Mouse (Mus musculus) heart, embryonic 13.5 days (tissue): ENCODE data around the gene Ccdc88c. TPM values are rescaled to one million over a fixed set of nuclear protein-coding genes. Genes with fewer than 3 reads are reported as not detected.

Source experiments
- ATAC-seq: fragments of 200-750 bp; cut with Nextera tagmentation; 2 replicates; pipeline ENCODE4 v1.8.0; 2017; ENCODE audit warnings: moderate TSS enrichment; ENCODE audit not compliant: insufficient number of reproducible peaks, low FRiP score, low TSS enrichment; ENCODE audit errors: extremely low read depth
- H3K27ac ChIP-seq: fragments of 300-500 bp; sonication (generic); replicated peaks from 2 replicates; pipeline ENCODE4 v1.5.1; 2015; ENCODE audit warnings: moderate library complexity, mild to moderate bottlenecking, inconsistent platforms
- H3K27me3 ChIP-seq: fragments of 300-500 bp; sonication (generic); replicated peaks from 2 replicates; pipeline ENCODE4 v1.6.1; 2015; ENCODE audit warnings: mild to moderate bottlenecking, inconsistent platforms
- H3K36me3 ChIP-seq: fragments of 300-500 bp; sonication (generic); 2 replicates; pipeline ENCODE4 v1.6.1; 2015; ENCODE audit warnings: mild to moderate bottlenecking, inconsistent platforms
- H3K4me1 ChIP-seq: fragments of 300-500 bp; sonication (generic); 2 replicates; pipeline ENCODE4 v1.6.1; 2015; ENCODE audit warnings: inconsistent platforms
- H3K4me2 ChIP-seq: fragments of 300-500 bp; sonication (generic); 2 replicates; pipeline ENCODE4 v1.6.1; 2015; ENCODE audit warnings: inconsistent platforms, mild to moderate bottlenecking, moderate library complexity
- H3K4me3 ChIP-seq: fragments of 300-500 bp; sonication (generic); 2 replicates; pipeline ENCODE4 v1.5.1; 2015; ENCODE audit warnings: moderate library complexity, mild to moderate bottlenecking, inconsistent platforms
- H3K9ac ChIP-seq: fragments of 300-500 bp; sonication (generic); 2 replicates; pipeline ENCODE4 v1.6.1; 2015; ENCODE audit warnings: inconsistent platforms, mild to moderate bottlenecking, moderate library complexity
- H3K9me3 ChIP-seq: fragments of 300-500 bp; sonication (generic); 2 replicates; pipeline ENCODE4 v1.6.1; 2016; ENCODE audit warnings: inconsistent platforms
- WGBS: fragments of 180-500 bp; shearing (Covaris S2); methylation state at CpG from one replicate; pipeline ENCODE4 v1.1.7; 2015; ENCODE audit warnings: mixed read lengths; 5-methylcytosine and 5-hydroxymethylcytosine counted together
- polyA plus RNA-seq: library from polyadenylated mRNA; unstranded; fragments of >200 nt; fragmentation: Nextera tagmentation; extraction: Ambion mirVana; gene quantifications from 2 replicates; pipeline ENCODE4 v1.2.1, GENCODE M21; 2015

Gene Ccdc88c
- polyA plus RNA-seq, 1 experiment from 2014 or later = 1.8 TPM

GRCm38 (mm10) chr12:101008648-101009047 lies 20.2 kb downstream of the Ccdc88c start:
- Histone ChIP-seq H3K4me2 (no peak overlapping the region), H3K4me3 (no peak overlapping the region), H3K36me3 (no peaks in the 10 kb centered on the region), H3K27me3 (peaks cover 58% of the 10 kb centered on the region), H3K27ac (0 out of 2 replicates have a peak overlapping the region, but pooled peaks have one; percentile 20), H3K4me1 (peaks cover 41% of the 10 kb centered on the region), H3K9ac (0 out of 2 replicates have a peak overlapping the region, but pooled peaks have one; percentile 14), H3K9me3 (no peaks in the 10 kb centered on the region)
- 0 out of 2 replicates have a peak, but pooled peaks have one; percentile 9 for ATAC-seq
- 54% methylated on average over 4 of the region's 4 CpGs for WGBS

DNA sequence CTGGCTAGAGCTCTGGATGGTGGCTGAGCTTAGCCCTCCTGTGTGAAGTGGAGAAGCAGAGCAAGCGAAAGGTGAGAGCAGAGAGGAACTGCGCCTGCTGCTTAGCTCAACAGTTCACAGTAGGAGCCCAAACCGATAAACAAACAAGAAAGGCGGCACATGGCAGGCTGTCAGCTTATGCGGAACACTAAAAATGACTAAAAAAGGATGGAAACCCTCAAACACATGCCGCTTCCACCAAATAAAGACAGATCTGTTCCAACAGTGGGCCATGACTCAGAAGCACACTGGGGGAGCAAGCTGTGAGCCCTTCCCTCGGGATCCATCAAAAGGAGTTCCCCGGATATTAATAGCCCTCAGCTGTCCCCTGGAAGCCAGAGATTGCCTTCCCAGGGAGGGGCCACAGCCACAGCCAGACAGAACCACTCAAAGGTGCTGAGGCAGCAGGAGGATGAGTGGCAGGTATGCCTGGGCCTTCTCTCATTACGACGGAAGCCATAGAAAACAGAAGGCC lies 20.8 kb downstream of the Ccdc88c start:
- 27% methylated on average over 10 of the region's 10 CpGs for WGBS
- peaks cover 41% of the 10 kb centered on the region for H3K4me1 ChIP-seq
- 0 out of 2 replicates have a peak overlapping the region, but pooled peaks have one; percentile 14 for H3K9ac ChIP-seq
- H3K4me3 ChIP-seq = no peak overlapping the region
- peaks cover 59% of the 10 kb centered on the region for H3K27me3 ChIP-seq
- H3K4me2 ChIP-seq = peak overlapping the region; percentile 18; the same call in 1 of the 2 replicates
- no peaks in the 10 kb centered on the region for H3K36me3 ChIP-seq
- no peaks in the 10 kb centered on the region for H3K9me3 ChIP-seq
- ATAC-seq = no peak
- 0 out of 2 replicates have a peak overlapping the region, but pooled peaks have one; percentile 20 for H3K27ac ChIP-seq

DNA sequence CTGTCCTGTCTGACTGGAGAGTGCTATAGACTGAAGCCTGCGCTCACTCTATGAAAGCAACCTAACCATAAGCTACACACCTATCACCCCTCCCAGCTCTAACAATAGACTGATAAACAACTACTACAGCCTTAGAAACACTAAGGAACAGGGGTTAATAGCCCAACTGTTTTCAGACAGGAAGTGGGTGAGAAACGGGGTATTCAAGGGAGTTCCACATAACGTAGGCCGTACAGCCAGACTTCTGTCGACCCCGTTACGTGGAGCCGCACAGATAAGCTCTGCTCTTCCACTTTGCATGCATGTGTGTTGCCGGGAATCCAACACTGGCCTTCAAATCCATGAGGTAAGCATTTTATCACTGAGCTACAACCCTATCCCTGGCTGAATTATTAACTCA lies 21.4 kb downstream of the Ccdc88c start:
- H3K4me1 ChIP-seq = peaks cover 37% of the 10 kb centered on the region
- no peaks in the 10 kb centered on the region for H3K36me3 ChIP-seq
- ATAC-seq = no peak; the same call in 1 of the 2 replicates
- no peak overlapping the region for H3K9ac ChIP-seq
- peaks cover 59% of the 10 kb centered on the region for H3K27me3 ChIP-seq
- no peak overlapping the region for H3K4me2 ChIP-seq
- WGBS = 54% methylated on average over 9 of the region's 9 CpGs
- 0 out of 2 replicates have a peak overlapping the region, but pooled peaks have one; percentile 15 for H3K27ac ChIP-seq
- H3K9me3 ChIP-seq = no peaks in the 10 kb centered on the region
- H3K4me3 ChIP-seq = no peak overlapping the region

- Histone ChIP-seq H3K9me3 (no peaks in the 10 kb centered on the region), H3K4me2 (no peak overlapping the region), H3K4me1 (peaks cover 33% of the 10 kb centered on the region), H3K36me3 (no peaks in the 10 kb centered on the region), H3K4me3 (no peak overlapping the region), H3K27ac (no peak overlapping the region), H3K9ac (no peak overlapping the region), H3K27me3 (peaks cover 50% of the 10 kb centered on the region)
- 77% methylated on average over 12 of the region's 12 CpGs for WGBS
- no peak for ATAC-seq
Observed at GRCm38 (mm10) chr12:101005665-101006420, 23.0 kb downstream of the Ccdc88c start.

DNA sequence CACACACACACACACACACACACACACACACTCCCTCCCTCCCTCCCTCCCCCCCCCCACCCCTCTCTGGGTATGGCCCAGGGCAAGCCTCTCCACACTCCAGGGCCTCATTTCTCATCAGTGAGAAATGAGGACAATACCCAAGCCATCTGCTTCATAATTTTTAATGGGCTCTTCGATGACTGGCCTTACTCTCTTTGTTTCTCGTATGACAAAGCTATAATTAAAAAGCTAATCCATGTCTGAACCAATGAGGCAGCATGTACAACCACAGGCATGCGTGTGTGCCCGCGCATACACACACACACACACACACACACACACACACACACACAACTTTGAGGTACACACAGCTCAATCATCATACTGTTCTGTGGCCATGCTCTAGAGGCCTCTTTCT lies 23.9 kb downstream of the Ccdc88c start:
- no peak for ATAC-seq
- Histone ChIP-seq H3K9me3 (no peaks in the 10 kb centered on the region), H3K4me3 (no peak overlapping the region), H3K4me1 (peaks cover 28% of the 10 kb centered on the region), H3K27ac (no peak overlapping the region), H3K27me3 (peaks cover 47% of the 10 kb centered on the region), H3K36me3 (no peaks in the 10 kb centered on the region), H3K4me2 (no peak overlapping the region), H3K9ac (no peak overlapping the region)
- WGBS = 97% methylated on average over 5 of the region's 5 CpGs

GRCm38 (mm10) chr12:101002801-101003513 lies 25.9 kb downstream of the Ccdc88c start:
- H3K4me3 ChIP-seq = no peak overlapping the region
- 59% methylated on average over 4 of the region's 4 CpGs for WGBS
- H3K27ac ChIP-seq = no peak overlapping the region
- H3K9me3 ChIP-seq = no peaks in the 10 kb centered on the region
- H3K36me3 ChIP-seq = no peaks in the 10 kb centered on the region
- no peak overlapping the region for H3K9ac ChIP-seq
- H3K4me1 ChIP-seq = peaks cover 35% of the 10 kb centered on the region
- H3K4me2 ChIP-seq = no peak overlapping the region
- ATAC-seq = no peak
- H3K27me3 ChIP-seq = peaks cover 50% of the 10 kb centered on the region

GRCm38 (mm10) chr12:100999061-100999954 lies 29.5 kb downstream of the Ccdc88c start:
- Histone ChIP-seq H3K36me3 (no peaks in the 10 kb centered on the region), H3K4me3 (no peak overlapping the region), H3K4me2 (no peak overlapping the region), H3K27ac (0 out of 2 replicates have a peak overlapping the region, but pooled peaks have one; percentile 24), H3K9ac (no peak overlapping the region), H3K9me3 (no peaks in the 10 kb centered on the region), H3K27me3 (peaks cover 46% of the 10 kb centered on the region), H3K4me1 (peaks cover 42% of the 10 kb centered on the region)
- ATAC-seq = no peak
- WGBS = 34% methylated on average over 7 of the region's 7 CpGs

DNA sequence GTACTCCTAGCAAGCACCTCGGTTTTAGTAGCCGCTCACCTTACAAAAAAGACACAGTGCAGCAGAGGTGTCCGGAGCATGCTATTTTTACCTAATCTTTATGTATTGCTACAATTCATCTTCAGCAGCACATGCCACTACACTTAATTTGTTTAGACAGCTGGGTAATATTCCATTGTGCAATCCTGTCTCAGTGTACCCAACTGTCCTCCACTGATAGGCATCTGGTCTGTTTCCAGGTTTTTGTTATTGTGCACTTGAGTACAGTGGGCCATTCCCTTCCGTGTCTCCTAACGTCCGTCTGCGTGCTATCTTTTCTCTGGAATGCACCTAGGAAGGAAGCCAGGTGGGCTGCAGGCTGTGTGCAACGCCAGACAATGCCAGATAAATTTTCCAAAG lies 30.3 kb downstream of the Ccdc88c start:
- WGBS = 27% methylated on average over 8 of the region's 8 CpGs
- Histone ChIP-seq H3K27ac (0 out of 2 replicates have a peak overlapping the region, but pooled peaks have one; percentile 24), H3K4me2 (no peak overlapping the region), H3K36me3 (no peaks in the 10 kb centered on the region), H3K4me3 (no peak overlapping the region), H3K9ac (no peak overlapping the region), H3K4me1 (peaks cover 42% of the 10 kb centered on the region), H3K9me3 (no peaks in the 10 kb centered on the region), H3K27me3 (peaks cover 43% of the 10 kb centered on the region)
- no peak for ATAC-seq

DNA sequence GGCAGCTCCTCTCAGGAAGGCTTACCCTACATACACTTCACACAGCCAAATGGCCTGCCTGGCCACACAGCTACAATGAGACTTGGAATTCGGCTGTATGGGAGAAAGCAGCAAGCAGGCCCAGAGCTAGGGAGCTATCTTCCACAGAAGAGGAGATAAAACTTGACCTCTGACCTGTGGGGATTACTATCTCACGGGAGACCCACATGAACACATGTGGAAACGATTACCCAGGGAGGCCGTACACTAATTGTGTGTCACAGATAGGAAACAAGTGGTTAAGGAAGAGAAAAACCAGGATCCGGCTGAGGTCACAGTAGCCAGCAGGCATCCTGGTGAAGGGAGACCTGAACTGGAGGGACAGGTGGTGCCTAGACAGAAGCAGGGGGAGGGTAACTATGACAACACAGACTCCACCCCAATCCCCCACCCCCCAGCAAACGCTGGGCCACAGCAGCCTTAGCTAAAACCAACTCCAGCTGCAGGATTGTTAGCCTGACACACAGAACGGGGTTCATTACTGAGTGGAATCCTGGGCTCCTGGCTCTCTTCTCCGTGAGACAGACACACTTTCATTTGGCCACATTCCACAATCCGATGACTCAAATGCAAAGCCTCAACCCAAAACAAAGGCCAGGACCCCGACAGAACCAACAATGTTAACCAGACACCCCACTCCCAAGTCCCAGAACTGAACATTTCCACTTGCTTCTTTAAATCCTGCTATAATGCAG lies 30.9 kb downstream of the Ccdc88c start:
- Histone ChIP-seq H3K4me3 (no peak overlapping the region), H3K4me2 (no peak overlapping the region), H3K9me3 (no peaks in the 10 kb centered on the region), H3K9ac (no peak overlapping the region), H3K27me3 (peaks cover 38% of the 10 kb centered on the region), H3K27ac (0 out of 2 replicates have a peak overlapping the region, but pooled peaks have one; percentile 24), H3K4me1 (peaks cover 42% of the 10 kb centered on the region), H3K36me3 (no peaks in the 10 kb centered on the region)
- WGBS = 12% methylated on average over 10 of the region's 10 CpGs
- ATAC-seq = no peak

DNA sequence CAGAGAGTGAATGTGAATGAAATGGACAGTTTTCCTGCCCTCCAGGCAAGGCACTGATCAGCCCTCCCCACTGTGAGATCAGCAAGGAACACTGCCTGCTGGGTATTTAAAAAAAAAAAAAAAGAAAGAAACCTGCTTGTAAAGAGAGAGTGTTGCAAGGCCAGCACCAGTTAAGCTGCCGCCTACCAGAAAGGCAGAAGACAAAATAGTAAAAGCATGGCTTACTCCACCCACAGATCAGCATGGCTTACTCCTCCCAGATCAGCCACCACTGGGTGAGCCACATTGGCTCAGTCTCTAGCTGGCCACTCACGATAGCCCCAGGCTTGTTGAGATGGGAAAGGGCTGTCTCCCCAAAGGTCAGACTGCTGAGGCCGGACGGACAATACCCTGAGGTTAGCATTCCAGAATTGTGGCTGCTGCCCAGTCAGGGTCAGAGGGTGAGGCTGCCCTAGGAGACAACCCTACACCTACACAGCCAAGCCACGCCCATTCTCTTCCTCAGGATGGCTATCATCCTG lies 32.4 kb downstream of the Ccdc88c start:
- Histone ChIP-seq H3K4me1 (peaks cover 42% of the 10 kb centered on the region), H3K36me3 (no peaks in the 10 kb centered on the region), H3K9ac (no peak overlapping the region), H3K27me3 (peaks cover 37% of the 10 kb centered on the region), H3K4me3 (no peak overlapping the region), H3K4me2 (no peak overlapping the region), H3K9me3 (no peaks in the 10 kb centered on the region), H3K27ac (no peak overlapping the region)
- ATAC-seq = no peak
- 55% methylated on average over 5 of the region's 5 CpGs for WGBS
